Mouse (Mus musculus) cerebellum, adult 11 months (tissue): Measurements from ENCODE around the gene Lmx1b.

Experiments
- DNase-seq: peaks from one replicate; pipeline ENCODE4 v3.0.0; 2022

The Lmx1b gene

GRCm38 (mm10) chr2:33643721-33644713, 3.7 kb upstream of the Lmx1b start:
- DNase-seq = no peak

GRCm38 (mm10) chr2:33642650-33643458, 2.5 kb upstream of the Lmx1b start:
- peak; percentile 71 for DNase-seq

- DNase-seq = no peak
Measured at GRCm38 (mm10) chr2:33641859-33642571, 1.7 kb upstream of the Lmx1b start.

- DNase-seq = no peak
Measured at GRCm38 (mm10) chr2:33640978-33641858, 907 bp upstream of the Lmx1b start.

GRCm38 (mm10) chr2:33639301-33640170, 775 bp downstream of the Lmx1b start:
- no peak for DNase-seq

- no peak for DNase-seq
Measured at GRCm38 (mm10) chr2:33638141-33638733, 2.1 kb downstream of the Lmx1b start.

- DNase-seq = no peak
Measured at GRCm38 (mm10) chr2:33637288-33637687, 3.0 kb downstream of the Lmx1b start.

GRCm38 (mm10) chr2:33636628-33637188, 3.6 kb downstream of the Lmx1b start:
- no peak for DNase-seq

- DNase-seq = no peak
Measured at GRCm38 (mm10) chr2:33636117-33636521, 4.2 kb downstream of the Lmx1b start.

- DNase-seq = no peak
Measured at GRCm38 (mm10) chr2:33635323-33636116, 4.8 kb downstream of the Lmx1b start.

GRCm38 (mm10) chr2:33634481-33635090, 5.7 kb downstream of the Lmx1b start:
- no peak for DNase-seq

- DNase-seq = no peak
Measured at GRCm38 (mm10) chr2:33633955-33634354, 6.4 kb downstream of the Lmx1b start.

GRCm38 (mm10) chr2:33633237-33633636, 7.1 kb downstream of the Lmx1b start:
- no peak for DNase-seq

- no peak for DNase-seq
Measured at GRCm38 (mm10) chr2:33632551-33633059, 7.7 kb downstream of the Lmx1b start.

GRCm38 (mm10) chr2:33631708-33632343, 8.5 kb downstream of the Lmx1b start:
- no peak for DNase-seq

GRCm38 (mm10) chr2:33631022-33631707, 9.1 kb downstream of the Lmx1b start:
- DNase-seq = no peak
